Mouse (Mus musculus): ENCODE data around the gene Crocc2.

GRCm38 (mm10) chr1:93124066-93124465 is 44.5 kb upstream of the Crocc2 start:
- TF ChIP-seq CTCF (conservative IDR thresholded peaks at IDR 0.05; ENCODE audit: low read length) (no peak), NANOG (IDR thresholded peaks at IDR 0.05; ENCODE audit: borderline replicate concordance, low read length) (no peak), POU5F1 (IDR thresholded peaks at IDR 0.05; ENCODE audit: borderline replicate concordance, low read length) (no peak)
